Mouse (Mus musculus): ENCODE data around the gene 4930415O20Rik. TPM values are rescaled to one million over a fixed set of nuclear protein-coding genes. Genes with fewer than 3 reads are reported as not detected.

Gene 4930415O20Rik
- polyA plus RNA-seq, 1 experiment from 2014 or later = 0.30 TPM

DNA sequence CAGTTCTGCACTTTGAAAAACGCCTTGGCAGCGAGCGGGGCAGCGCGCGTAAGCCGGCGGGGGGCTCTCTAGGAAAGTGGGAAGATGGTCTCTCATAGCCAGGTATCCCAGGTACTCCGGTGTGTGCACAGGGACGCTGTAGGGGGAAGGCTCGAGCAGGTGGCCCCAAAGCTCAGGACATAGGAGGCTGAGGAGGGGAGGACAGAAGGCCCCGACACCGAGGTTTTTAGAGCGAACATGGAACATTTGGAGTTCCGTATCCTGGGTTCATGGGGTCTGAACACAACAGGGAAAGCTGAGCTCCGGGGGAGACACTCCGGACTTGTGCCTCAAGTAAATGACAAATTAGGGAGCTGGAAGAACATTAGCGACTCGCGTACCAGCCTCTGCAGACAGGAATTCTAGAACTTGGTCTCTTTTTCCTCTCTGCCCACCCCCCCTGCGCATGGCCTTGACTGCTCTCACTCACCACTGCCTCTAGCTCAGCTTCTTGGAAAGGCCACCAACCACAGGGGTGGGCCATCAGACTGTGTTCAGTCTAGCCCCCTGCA, 64.6 kb downstream of the 4930415O20Rik start:
- no peak overlapping the region for H3K27ac ChIP-seq
- peaks cover 30% of the 10 kb centered on the region for H3K4me1 ChIP-seq (replicated peaks; ENCODE audit: insufficient read depth, low read length)
- peak overlapping the region; percentile 71 for H3K9ac ChIP-seq (ENCODE audit: low read depth, low read length)
- DNase-seq (ENCODE audit: low spot score) (peak; percentile 50), ATAC-seq (replicated peaks; ENCODE audit: low FRiP score, low read depth) (no peak)
- peak overlapping the region; percentile 79 for H3K4me3 ChIP-seq (replicated peaks; ENCODE audit: low read depth, low read length)
- 0 out of 2 replicates have a peak, but pooled peaks have one; percentile 17 for TF ChIP-seq CTCF (IDR thresholded peaks at IDR 0.05; ENCODE audit: low read depth)
- no peaks in the 10 kb centered on the region for H3K9me3 ChIP-seq (replicated peaks; ENCODE audit: low read length)
- H3K27me3 ChIP-seq (ENCODE audit: insufficient read depth, low read length) = 0 out of 2 replicates have a peak, but pooled peaks cover 3% of the 10 kb centered on the region
- H3K36me3 ChIP-seq (ENCODE audit: insufficient read depth, low read length) = no peaks in the 10 kb centered on the region
- WGBS = 4% methylated on average over 21 of the region's 21 CpGs
- H3K4me2 ChIP-seq (ENCODE audit: low read length) = peak overlapping the region; percentile 85

DNA sequence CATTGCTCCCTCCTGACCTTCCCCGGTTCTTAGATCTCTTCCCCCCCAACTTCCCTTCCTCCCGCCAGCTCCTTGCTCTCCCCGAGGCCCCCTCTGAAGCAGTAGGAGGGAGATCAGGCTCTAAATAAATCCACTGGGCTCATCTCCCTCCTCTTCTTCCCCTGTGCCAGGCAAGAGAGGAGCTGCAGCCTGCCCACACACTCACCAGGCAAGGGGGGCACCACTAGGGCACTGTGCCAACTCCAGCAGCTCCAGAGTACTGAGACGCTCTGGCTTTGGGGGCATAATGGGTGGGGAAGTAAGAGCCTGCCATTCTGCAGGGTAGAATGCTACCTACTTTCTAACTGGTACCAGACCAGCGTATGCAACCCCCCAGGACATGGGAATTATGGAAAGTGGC, 65.7 kb downstream of the 4930415O20Rik start:
- Histone ChIP-seq H3K36me3 (ENCODE audit: insufficient read depth, low read length) (no peaks in the 10 kb centered on the region), H3K9me3 (replicated peaks; ENCODE audit: low read length) (no peaks in the 10 kb centered on the region), H3K27ac (no peak overlapping the region), H3K4me3 (replicated peaks; ENCODE audit: low read depth, low read length) (no peak overlapping the region), H3K9ac (ENCODE audit: low read depth, low read length) (no peak overlapping the region), H3K4me1 (replicated peaks; ENCODE audit: insufficient read depth, low read length) (peaks cover 21% of the 10 kb centered on the region), H3K4me2 (ENCODE audit: low read length) (0 out of 2 replicates have a peak overlapping the region, but pooled peaks have one; percentile 85), H3K27me3 (ENCODE audit: insufficient read depth, low read length) (0 out of 2 replicates have a peak, but pooled peaks cover 3% of the 10 kb centered on the region)
- ATAC-seq (replicated peaks; ENCODE audit: low FRiP score, low read depth) (no peak), DNase-seq (ENCODE audit: low spot score) (no peak)
- TF ChIP-seq CTCF (IDR thresholded peaks at IDR 0.05; ENCODE audit: low read depth) = no peak
- WGBS = 55% methylated on average over 5 of the region's 5 CpGs

DNA sequence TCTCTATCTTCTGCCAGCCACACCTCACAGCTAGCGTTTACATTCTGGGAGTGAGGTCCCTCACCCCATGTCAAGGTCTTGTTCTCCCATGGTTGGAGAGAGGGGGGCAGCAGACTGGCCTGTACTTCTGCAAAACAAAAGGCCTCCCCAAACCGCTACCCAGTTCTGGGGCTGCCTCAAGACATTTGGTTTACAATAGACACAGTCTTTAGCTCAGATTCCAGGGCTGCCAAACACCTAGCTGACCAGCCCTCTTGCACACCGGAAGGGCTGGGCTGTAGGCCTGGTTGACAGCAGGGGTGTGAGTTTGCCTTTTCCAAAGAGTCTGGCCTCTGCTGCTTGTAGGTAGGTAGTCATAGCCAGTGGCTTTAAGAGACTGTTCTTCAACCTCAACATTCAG, 66.4 kb downstream of the 4930415O20Rik start:
- H3K4me1 ChIP-seq (replicated peaks; ENCODE audit: insufficient read depth, low read length) = peaks cover 18% of the 10 kb centered on the region
- no peak for TF ChIP-seq CTCF (IDR thresholded peaks at IDR 0.05; ENCODE audit: low read depth)
- H3K9me3 ChIP-seq (replicated peaks; ENCODE audit: low read length) = no peaks in the 10 kb centered on the region
- 0 out of 2 replicates have a peak, but pooled peaks cover 3% of the 10 kb centered on the region for H3K27me3 ChIP-seq (ENCODE audit: insufficient read depth, low read length)
- H3K4me2 ChIP-seq (ENCODE audit: low read length) = no peak overlapping the region
- H3K27ac ChIP-seq = no peak overlapping the region
- H3K4me3 ChIP-seq (replicated peaks; ENCODE audit: low read depth, low read length) = no peak overlapping the region
- ATAC-seq (replicated peaks; ENCODE audit: low FRiP score, low read depth) (no peak), DNase-seq (ENCODE audit: low spot score) (no peak)
- H3K36me3 ChIP-seq (ENCODE audit: insufficient read depth, low read length) = 0 out of 2 replicates have a peak, but pooled peaks cover 1% of the 10 kb centered on the region
- no peak overlapping the region for H3K9ac ChIP-seq (ENCODE audit: low read depth, low read length)
- 60% methylated on average over 3 of the region's 3 CpGs for whole genome bisulfite sequencing

Other genes with a start within 250 kb of the 4930415O20Rik start
- not detected in 2 replicates for gene Olfr284, start 230.0 kb upstream of the 4930415O20Rik start, polyA plus RNA-seq (2015; fragmentation: Nextera tagmentation; extraction: Ambion mirVana)
- not detected in 2 replicates for gene Olfr283, start 190.1 kb upstream of the 4930415O20Rik start, polyA plus RNA-seq (2015; fragmentation: Nextera tagmentation; extraction: Ambion mirVana)
- gene Olfr282, start 139.8 kb upstream of the 4930415O20Rik start, polyA plus RNA-seq (2015; fragmentation: Nextera tagmentation; extraction: Ambion mirVana) = not detected in 2 replicates
- not detected in 2 replicates for gene Olfr281, start 118.4 kb upstream of the 4930415O20Rik start, polyA plus RNA-seq (2015; fragmentation: Nextera tagmentation; extraction: Ambion mirVana)
- not detected in 2 replicates for gene OR5BS1P, start 101.1 kb upstream of the 4930415O20Rik start, polyA plus RNA-seq (2015; fragmentation: Nextera tagmentation; extraction: Ambion mirVana)
- gene Lalba, start 88.3 kb upstream of the 4930415O20Rik start, polyA plus RNA-seq (2015; fragmentation: Nextera tagmentation; extraction: Ambion mirVana) = 0.24 and 0.30 TPM in 2 replicates
- gene Olfr279, start 78.6 kb upstream of the 4930415O20Rik start, polyA plus RNA-seq (2015; fragmentation: Nextera tagmentation; extraction: Ambion mirVana) = not detected in 2 replicates
- 87.1 and 96.3 TPM in 2 replicates for gene Kansl2, start 36.7 kb upstream of the 4930415O20Rik start, polyA plus RNA-seq (2015; fragmentation: Nextera tagmentation; extraction: Ambion mirVana)
- gene Ccnt1, start 81 bp upstream of the 4930415O20Rik start, polyA plus RNA-seq (2015; fragmentation: Nextera tagmentation; extraction: Ambion mirVana) = 42.3 and 46.2 TPM in 2 replicates
- gene Adcy6, start 39.1 kb downstream of the 4930415O20Rik start, polyA plus RNA-seq (2015; fragmentation: Nextera tagmentation; extraction: Ambion mirVana) = 16.8 and 17.0 TPM in 2 replicates
- gene Cacnb3, start 59.8 kb downstream of the 4930415O20Rik start, polyA plus RNA-seq (2015; fragmentation: Nextera tagmentation; extraction: Ambion mirVana) = 19.8 and 22.4 TPM in 2 replicates
- gene Ddx23, start 91.9 kb downstream of the 4930415O20Rik start, polyA plus RNA-seq (2015; fragmentation: Nextera tagmentation; extraction: Ambion mirVana) = 14.6 and 17.6 TPM in 2 replicates
- 0.50 and 0.66 TPM in 2 replicates for gene Rnd1, start 106.5 kb downstream of the 4930415O20Rik start, polyA plus RNA-seq (2015; fragmentation: Nextera tagmentation; extraction: Ambion mirVana)
- gene Ccdc65, start 137.2 kb downstream of the 4930415O20Rik start, polyA plus RNA-seq (2015; fragmentation: Nextera tagmentation; extraction: Ambion mirVana) = 0.74 and 0.75 TPM in 2 replicates
- 34.4 and 34.6 TPM in 2 replicates for gene Fkbp11, start 157.2 kb downstream of the 4930415O20Rik start, polyA plus RNA-seq (2015; fragmentation: Nextera tagmentation; extraction: Ambion mirVana)
- gene Arf3, start 192.2 kb downstream of the 4930415O20Rik start, polyA plus RNA-seq (2015; fragmentation: Nextera tagmentation; extraction: Ambion mirVana) = 39.0 and 39.6 TPM in 2 replicates
- gene Wnt10b, start 207.1 kb downstream of the 4930415O20Rik start, polyA plus RNA-seq (2015; fragmentation: Nextera tagmentation; extraction: Ambion mirVana) = not detected in 2 replicates
- gene Wnt1, start 218.9 kb downstream of the 4930415O20Rik start, polyA plus RNA-seq (2015; fragmentation: Nextera tagmentation; extraction: Ambion mirVana) = not detected in 2 replicates
- gene Ddn, start 238.5 kb downstream of the 4930415O20Rik start, polyA plus RNA-seq (2015; fragmentation: Nextera tagmentation; extraction: Ambion mirVana) = 4.4 and 6.1 TPM in 2 replicates